Mouse (Mus musculus): ENCODE data around the gene Pias1.

The Pias1 gene

DNA sequence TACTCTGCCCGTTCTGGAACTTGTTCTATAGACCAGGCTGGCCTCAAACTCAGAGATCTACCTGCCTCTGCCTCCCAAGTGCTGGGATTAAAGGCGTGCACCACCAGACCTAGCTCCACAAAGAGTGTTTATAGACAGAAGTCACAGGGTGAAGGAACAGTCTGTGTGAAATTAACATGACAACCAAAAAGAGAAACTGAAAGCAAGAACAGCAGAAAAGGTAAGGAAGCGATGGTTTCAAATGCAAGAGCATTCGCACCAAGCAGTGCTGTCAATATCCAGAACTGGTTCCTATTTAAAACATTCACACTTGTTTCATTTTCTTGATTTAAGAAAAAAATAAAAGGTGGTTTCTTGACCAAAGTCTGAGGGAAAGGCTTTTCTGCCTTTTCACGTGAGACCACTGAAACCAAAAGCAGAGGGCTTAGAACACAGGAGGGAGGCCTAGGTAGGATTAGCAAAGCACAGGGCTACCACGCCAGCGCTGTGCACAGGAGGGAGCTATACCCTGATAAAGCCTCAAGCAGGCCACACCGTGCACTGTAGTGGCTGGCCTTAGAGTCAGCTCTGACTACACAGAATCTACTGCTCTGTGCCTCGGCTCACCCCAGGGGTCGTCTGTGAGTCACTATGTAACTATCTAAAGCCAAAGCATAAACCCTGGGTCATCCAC is 15.5 kb downstream of the Pias1 start:
- H3K36me3 ChIP-seq (ENCODE audit: insufficient read depth, low read length) = no peaks in the 10 kb centered on the region
- H3K27me3 ChIP-seq (ENCODE audit: insufficient read depth, low read length) = no peaks in the 10 kb centered on the region
- no peaks in the 10 kb centered on the region for H3K9me3 ChIP-seq (ENCODE audit: low read length)
- no peak overlapping the region for H3K4me3 ChIP-seq (replicated peaks; ENCODE audit: low read length)
- TF ChIP-seq POU5F1 (IDR thresholded peaks at IDR 0.05; ENCODE audit: borderline replicate concordance, low read length) (no peak), CTCF (conservative IDR thresholded peaks at IDR 0.05; ENCODE audit: low read length) (peak; percentile 19)
- H3K4me1 ChIP-seq (replicated peaks; ENCODE audit: low read depth, low read length) = peaks cover 31% of the 10 kb centered on the region

DNA sequence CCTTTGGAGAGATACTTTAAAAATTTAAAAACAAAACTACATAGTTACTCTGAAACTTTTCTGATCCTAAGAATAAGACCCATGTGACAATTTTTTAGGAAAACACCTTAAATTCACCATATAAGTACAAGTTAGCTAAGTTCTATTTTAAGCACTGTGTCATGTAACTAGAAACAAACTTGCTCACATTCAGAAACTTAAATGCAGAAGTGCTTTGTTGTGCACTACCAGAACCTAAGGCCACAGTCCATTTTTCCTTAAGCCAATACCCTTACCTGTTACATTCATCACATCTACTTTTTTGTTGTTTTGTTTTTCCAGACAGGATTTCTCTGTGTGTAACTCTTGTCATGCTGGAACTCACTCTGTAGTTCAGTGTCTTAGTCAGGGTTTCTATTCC is 17.4 kb downstream of the Pias1 start:
- Histone ChIP-seq H3K27me3 (ENCODE audit: insufficient read depth, low read length) (no peaks in the 10 kb centered on the region), H3K9me3 (ENCODE audit: low read length) (no peaks in the 10 kb centered on the region), H3K36me3 (ENCODE audit: insufficient read depth, low read length) (no peaks in the 10 kb centered on the region), H3K4me3 (replicated peaks; ENCODE audit: low read length) (no peak overlapping the region), H3K4me1 (replicated peaks; ENCODE audit: low read depth, low read length) (peaks cover 25% of the 10 kb centered on the region)
- no peak for TF ChIP-seq POU5F1 (IDR thresholded peaks at IDR 0.05; ENCODE audit: borderline replicate concordance, low read length)
- TF ChIP-seq NANOG (IDR thresholded peaks at IDR 0.05; ENCODE audit: borderline replicate concordance, low read length) = no peak
- TF ChIP-seq CTCF (conservative IDR thresholded peaks at IDR 0.05; ENCODE audit: low read length) = no peak

- Histone ChIP-seq H3K27me3 (ENCODE audit: insufficient read depth, low read length) (no peaks in the 10 kb centered on the region), H3K36me3 (ENCODE audit: insufficient read depth, low read length) (no peaks in the 10 kb centered on the region), H3K4me1 (replicated peaks; ENCODE audit: low read depth, low read length) (peaks cover 2% of the 10 kb centered on the region), H3K9me3 (ENCODE audit: low read length) (no peaks in the 10 kb centered on the region), H3K4me3 (replicated peaks; ENCODE audit: low read length) (no peak overlapping the region)
- TF ChIP-seq NANOG (IDR thresholded peaks at IDR 0.05; ENCODE audit: borderline replicate concordance, low read length) (no peak), CTCF (conservative IDR thresholded peaks at IDR 0.05; ENCODE audit: low read length) (no peak), POU5F1 (IDR thresholded peaks at IDR 0.05; ENCODE audit: borderline replicate concordance, low read length) (no peak)
Observed at GRCm38 (mm10) chr9:62966018-62966417, 21.7 kb downstream of the Pias1 start.

DNA sequence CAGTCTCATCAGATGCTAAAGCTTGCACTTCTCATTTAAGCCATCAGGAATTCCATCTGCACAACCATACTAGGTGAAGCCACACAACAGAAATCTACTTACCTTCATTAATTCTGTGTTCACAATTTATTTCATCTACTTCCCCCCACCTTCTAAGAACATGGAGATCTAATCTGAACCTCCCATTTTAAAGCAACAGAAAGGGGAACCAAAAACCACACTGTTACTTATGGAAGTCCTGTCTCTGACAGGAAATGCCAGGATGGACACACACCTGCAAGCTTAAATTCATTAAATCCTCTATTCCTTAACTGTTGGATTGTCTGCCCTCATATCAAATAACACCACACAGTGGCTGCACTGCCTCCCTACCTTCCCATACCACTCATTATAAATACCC is 35.0 kb downstream of the Pias1 start:
- Histone ChIP-seq H3K9me3 (ENCODE audit: low read length) (no peaks in the 10 kb centered on the region), H3K4me1 (replicated peaks; ENCODE audit: low read depth, low read length) (peaks cover 7% of the 10 kb centered on the region; the same call in 1 of the 2 replicates), H3K27me3 (ENCODE audit: insufficient read depth, low read length) (no peaks in the 10 kb centered on the region), H3K4me3 (replicated peaks; ENCODE audit: low read length) (no peak overlapping the region), H3K36me3 (ENCODE audit: insufficient read depth, low read length) (peaks cover 9% of the 10 kb centered on the region)
- no peak for TF ChIP-seq POU5F1 (IDR thresholded peaks at IDR 0.05; ENCODE audit: borderline replicate concordance, low read length)
- no peak for TF ChIP-seq NANOG (IDR thresholded peaks at IDR 0.05; ENCODE audit: borderline replicate concordance, low read length)
- TF ChIP-seq CTCF (conservative IDR thresholded peaks at IDR 0.05; ENCODE audit: low read length) = no peak

DNA sequence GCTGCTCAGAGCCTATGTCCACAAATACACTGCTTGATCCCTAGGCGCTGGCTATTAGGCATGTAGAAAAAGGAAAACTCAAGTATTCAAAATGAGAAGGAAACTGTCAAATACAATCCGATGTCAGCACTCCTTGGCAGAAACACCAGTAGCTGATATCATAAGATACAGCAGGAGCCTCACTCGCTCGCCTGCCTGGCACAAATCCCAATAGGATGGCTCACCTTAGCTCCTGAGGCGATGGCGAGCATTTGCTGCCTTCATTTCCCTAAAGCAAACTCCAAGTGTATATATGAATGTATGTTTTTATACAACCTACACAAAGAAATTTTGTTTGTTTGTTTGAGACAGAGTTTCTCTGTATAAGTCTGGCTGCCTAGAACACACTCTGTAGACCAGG is 42.4 kb downstream of the Pias1 start:
- TF ChIP-seq POU5F1 (IDR thresholded peaks at IDR 0.05; ENCODE audit: borderline replicate concordance, low read length) = no peak
- no peak for TF ChIP-seq NANOG (IDR thresholded peaks at IDR 0.05; ENCODE audit: borderline replicate concordance, low read length)
- TF ChIP-seq CTCF (conservative IDR thresholded peaks at IDR 0.05; ENCODE audit: low read length) = no peak
- H3K36me3 ChIP-seq (ENCODE audit: insufficient read depth, low read length) = peaks cover 8% of the 10 kb centered on the region; the same call in 1 of the 2 replicates

DNA sequence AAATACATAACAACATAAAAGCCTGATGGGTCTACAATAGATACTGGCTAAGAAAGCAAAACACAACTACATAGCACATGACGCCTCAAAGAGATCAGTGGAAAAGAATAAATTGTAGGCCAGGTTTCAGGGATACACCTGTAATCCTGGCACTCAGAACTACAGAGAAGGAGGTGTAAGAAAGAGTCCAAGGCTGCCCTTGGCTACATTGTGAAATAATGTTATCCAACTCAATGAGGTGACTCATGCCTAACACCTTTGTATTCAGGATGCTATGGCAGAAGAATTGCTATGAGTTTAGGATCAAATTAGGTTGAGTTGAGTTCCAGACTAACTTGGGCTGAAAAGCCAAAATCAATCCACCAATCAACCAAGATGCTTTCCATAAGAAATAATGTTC is 43.7 kb downstream of the Pias1 start:
- peaks cover 16% of the 10 kb centered on the region for H3K4me1 ChIP-seq (replicated peaks; ENCODE audit: low read depth, low read length)
- no peaks in the 10 kb centered on the region for H3K27me3 ChIP-seq (ENCODE audit: insufficient read depth, low read length)
- TF ChIP-seq NANOG (IDR thresholded peaks at IDR 0.05; ENCODE audit: borderline replicate concordance, low read length) = no peak
- H3K4me3 ChIP-seq (replicated peaks; ENCODE audit: low read length) = no peak overlapping the region
- no peaks in the 10 kb centered on the region for H3K9me3 ChIP-seq (ENCODE audit: low read length)
- H3K36me3 ChIP-seq (ENCODE audit: insufficient read depth, low read length) = peaks cover 10% of the 10 kb centered on the region; the same call in 1 of the 2 replicates

More for the DNA sequence above, 42.4 kb downstream of the Pias1 start:
- no peaks in the 10 kb centered on the region for H3K27me3 ChIP-seq (ENCODE audit: insufficient read depth, low read length)
- no peak overlapping the region for H3K4me3 ChIP-seq (replicated peaks; ENCODE audit: low read length)
- no peaks in the 10 kb centered on the region for H3K9me3 ChIP-seq (ENCODE audit: low read length)
- peaks cover 8% of the 10 kb centered on the region for H3K4me1 ChIP-seq (replicated peaks; ENCODE audit: low read depth, low read length)

DNA sequence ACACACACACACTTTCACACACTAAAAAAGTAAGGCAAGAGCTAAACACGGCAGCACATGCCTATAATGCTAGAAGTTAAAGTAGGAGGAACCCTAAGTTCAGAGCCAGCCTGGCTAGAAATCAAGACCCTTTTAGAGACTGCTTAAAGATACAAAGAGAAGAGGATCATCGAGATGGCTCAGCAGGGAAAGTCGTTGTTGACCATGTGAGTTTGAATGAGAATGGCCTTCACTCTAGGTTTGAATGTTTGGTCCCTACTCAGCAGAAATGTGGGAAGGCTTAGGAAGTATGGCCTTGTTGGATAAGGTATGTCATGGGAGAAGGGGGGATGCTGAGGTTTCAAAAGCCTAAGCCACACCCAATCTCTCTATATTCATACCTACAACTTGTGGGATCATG is 46.8 kb downstream of the Pias1 start:
- Histone ChIP-seq H3K9me3 (ENCODE audit: low read length) (no peaks in the 10 kb centered on the region), H3K27me3 (ENCODE audit: insufficient read depth, low read length) (no peaks in the 10 kb centered on the region), H3K4me1 (replicated peaks; ENCODE audit: low read depth, low read length) (peaks cover 25% of the 10 kb centered on the region), H3K4me3 (replicated peaks; ENCODE audit: low read length) (no peak overlapping the region), H3K36me3 (ENCODE audit: insufficient read depth, low read length) (peaks cover 10% of the 10 kb centered on the region; the same call in 1 of the 2 replicates)
- TF ChIP-seq NANOG (IDR thresholded peaks at IDR 0.05; ENCODE audit: borderline replicate concordance, low read length) (peak; percentile 70; the same call in 1 of the 2 replicates), POU5F1 (IDR thresholded peaks at IDR 0.05; ENCODE audit: borderline replicate concordance, low read length) (no peak)

- Histone ChIP-seq H3K27me3 (ENCODE audit: insufficient read depth, low read length) (no peaks in the 10 kb centered on the region), H3K4me1 (replicated peaks; ENCODE audit: low read depth, low read length) (peaks cover 18% of the 10 kb centered on the region)
Observed at GRCm38 (mm10) chr9:62935854-62936253, 51.9 kb downstream of the Pias1 start.

More at GRCm38 (mm10) chr9:62935854-62936253, 51.9 kb downstream of the Pias1 start:
- TF ChIP-seq POU5F1 (IDR thresholded peaks at IDR 0.05; ENCODE audit: borderline replicate concordance, low read length) = no peak
- no peak for TF ChIP-seq NANOG (IDR thresholded peaks at IDR 0.05; ENCODE audit: borderline replicate concordance, low read length)
- TF ChIP-seq CTCF (conservative IDR thresholded peaks at IDR 0.05; ENCODE audit: low read length) = no peak
- Histone ChIP-seq H3K4me3 (replicated peaks; ENCODE audit: low read length) (no peak overlapping the region), H3K36me3 (ENCODE audit: insufficient read depth, low read length) (peaks cover 3% of the 10 kb centered on the region; the same call in 1 of the 2 replicates), H3K9me3 (ENCODE audit: low read length) (peaks cover 8% of the 10 kb centered on the region)

Data from E14TG2a.4 (cell line).